Mouse (Mus musculus): ENCODE data around the gene Gm5346. TPM values are rescaled to one million over a fixed set of nuclear protein-coding genes. Genes with fewer than 3 reads are reported as not detected.
"Not testable (repeated sequence)": the region's sequence is repeated elsewhere in the genome, so short reads cannot be mapped to it uniquely, and the experiment has no call there.

Gm5346 gene
- not detected in 2 replicates for polyA plus RNA-seq (2014; fragmentation: Nextera tagmentation; extraction: Ambion mirVana)

- 92% methylated on average over 3 of the region's 3 CpGs for WGBS
- no peak for ATAC-seq (ENCODE audit: low FRiP score)
- no peak within 1 kb of the TSS for H3K4me3 ChIP-seq (ENCODE audit: low read depth, low read length)
Measured at GRCm38 (mm10) chr8:43627176-43627575, at the start of gene Gm5346. Gm5346 (minus strand) TSS chr8:43627276.

GRCm38 (mm10) chr8:43616046-43616445, 11.0 kb downstream of the Gm5346 start:
- ATAC-seq (ENCODE audit: low FRiP score) (no peak), DNase-seq (ENCODE audit: low spot score) (no peak)
- Histone ChIP-seq H3K4me3 (ENCODE audit: low read depth, low read length) (no peak overlapping the region), H3K4me2 (replicated peaks; ENCODE audit: low read depth, low read length) (no peak overlapping the region), H3K4me1 (replicated peaks; ENCODE audit: control insufficient read depth, insufficient read depth, low read length) (no peaks in the 10 kb centered on the region), H3K27me3 (ENCODE audit: control insufficient read depth, insufficient read depth, low read length) (no peaks in the 10 kb centered on the region), H3K9me3 (ENCODE audit: control insufficient read depth, low read length) (no peaks in the 10 kb centered on the region), H3K9ac (ENCODE audit: low read depth, low read length) (no peak overlapping the region), H3K27ac (ENCODE audit: low read depth, low read length) (no peak overlapping the region), H3K36me3 (ENCODE audit: control insufficient read depth, insufficient read depth, low read length) (no peaks in the 10 kb centered on the region)
- 93% methylated on average over 1 of the region's 1 CpGs for WGBS

More at GRCm38 (mm10) chr8:43627176-43627575, at the start of gene Gm5346:
- no peaks in the 10 kb centered on the region for H3K4me1 ChIP-seq (replicated peaks; ENCODE audit: control insufficient read depth, insufficient read depth, low read length)
- H3K36me3 ChIP-seq (ENCODE audit: control insufficient read depth, insufficient read depth, low read length) = no peaks in the 10 kb centered on the region
- H3K9me3 ChIP-seq (ENCODE audit: control insufficient read depth, low read length) = no peaks in the 10 kb centered on the region
- DNase-seq (ENCODE audit: low spot score) = no peak
- H3K4me2 ChIP-seq (replicated peaks; ENCODE audit: low read depth, low read length) = no peak within 1 kb of the TSS
- H3K27ac ChIP-seq (ENCODE audit: low read depth, low read length) = no peak within 1 kb of the TSS
- no peaks in the 10 kb centered on the region for H3K27me3 ChIP-seq (ENCODE audit: control insufficient read depth, insufficient read depth, low read length)
- H3K9ac ChIP-seq (ENCODE audit: low read depth, low read length) = no peak within 1 kb of the TSS

DNA sequence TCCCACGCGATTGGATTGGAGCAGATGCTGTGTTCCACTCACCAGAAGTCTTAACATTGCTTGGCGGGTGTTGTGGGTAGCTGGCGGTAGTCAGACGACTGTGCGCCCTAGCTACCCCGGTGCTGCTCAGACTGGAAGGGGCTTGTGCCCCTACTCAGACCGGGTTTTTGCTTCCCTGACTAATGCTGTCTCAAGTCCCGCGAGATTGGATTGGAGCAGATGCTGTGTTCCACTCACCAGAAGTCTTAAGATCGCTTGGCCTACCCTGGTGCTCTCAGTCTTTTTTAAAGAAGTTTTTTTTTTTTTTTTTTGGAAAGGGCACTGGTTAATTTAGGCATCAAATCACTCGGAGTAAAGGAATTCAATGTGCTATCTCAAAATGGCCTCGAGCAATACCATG, 23.4 kb downstream of the Gm5346 start:
- WGBS = 80% methylated on average over 13 of the region's 13 CpGs
- not testable (repeated sequence) for H3K4me1 ChIP-seq (replicated peaks; ENCODE audit: control insufficient read depth, insufficient read depth, low read length); H3K4me3 ChIP-seq (ENCODE audit: low read depth, low read length); H3K4me2 ChIP-seq (replicated peaks; ENCODE audit: low read depth, low read length); ATAC-seq (ENCODE audit: low FRiP score); H3K9ac ChIP-seq (ENCODE audit: low read depth, low read length); DNase-seq (ENCODE audit: low spot score); H3K27me3 ChIP-seq (ENCODE audit: control insufficient read depth, insufficient read depth, low read length); H3K27ac ChIP-seq (ENCODE audit: low read depth, low read length); H3K36me3 ChIP-seq (ENCODE audit: control insufficient read depth, insufficient read depth, low read length); H3K9me3 ChIP-seq (ENCODE audit: control insufficient read depth, low read length)

GRCm38 (mm10) chr8:43603166-43603565, 23.9 kb downstream of the Gm5346 start:
- not testable (repeated sequence) for H3K4me3 ChIP-seq (ENCODE audit: low read depth, low read length); H3K9ac ChIP-seq (ENCODE audit: low read depth, low read length); H3K9me3 ChIP-seq (ENCODE audit: control insufficient read depth, low read length); H3K27ac ChIP-seq (ENCODE audit: low read depth, low read length); H3K4me1 ChIP-seq (replicated peaks; ENCODE audit: control insufficient read depth, insufficient read depth, low read length); H3K36me3 ChIP-seq (ENCODE audit: control insufficient read depth, insufficient read depth, low read length); DNase-seq (ENCODE audit: low spot score); H3K27me3 ChIP-seq (ENCODE audit: control insufficient read depth, insufficient read depth, low read length); ATAC-seq (ENCODE audit: low FRiP score); H3K4me2 ChIP-seq (replicated peaks; ENCODE audit: low read depth, low read length)
- WGBS = 94% methylated on average over 15 of the region's 15 CpGs

- not testable (repeated sequence) for H3K9ac ChIP-seq (ENCODE audit: low read depth, low read length); H3K4me3 ChIP-seq (ENCODE audit: low read depth, low read length); H3K4me1 ChIP-seq (replicated peaks; ENCODE audit: control insufficient read depth, insufficient read depth, low read length); H3K9me3 ChIP-seq (ENCODE audit: control insufficient read depth, low read length); ATAC-seq (ENCODE audit: low FRiP score); H3K36me3 ChIP-seq (ENCODE audit: control insufficient read depth, insufficient read depth, low read length); H3K4me2 ChIP-seq (replicated peaks; ENCODE audit: low read depth, low read length); H3K27me3 ChIP-seq (ENCODE audit: control insufficient read depth, insufficient read depth, low read length); H3K27ac ChIP-seq (ENCODE audit: low read depth, low read length); DNase-seq (ENCODE audit: low spot score)
- 92% methylated on average over 2 of the region's 2 CpGs for WGBS
Measured at GRCm38 (mm10) chr8:43576607-43577006, 50.5 kb downstream of the Gm5346 start, which contains the start of gene Adam26a. Adam26a (minus strand) TSS chr8:43576707.

Other genes starting within 250 kb of the Gm5346 start
- not detected in 2 replicates for gene Adam26b, start 99.2 kb downstream of the Gm5346 start, polyA plus RNA-seq (2014; fragmentation: Nextera tagmentation; extraction: Ambion mirVana)
- not detected in 2 replicates for gene Adam26a, start 50.6 kb downstream of the Gm5346 start, polyA plus RNA-seq (2014; fragmentation: Nextera tagmentation; extraction: Ambion mirVana)
- not detected in 2 replicates for gene Adam34, start 82.8 kb upstream of the Gm5346 start, polyA plus RNA-seq (2014; fragmentation: Nextera tagmentation; extraction: Ambion mirVana)

All from hindbrain, embryonic 11.5 days (tissue).